Mouse (Mus musculus) monocyte, adult 59 days (primary cell): ENCODE measurements around the gene Fubp1. TPM values are rescaled to one million over a fixed set of nuclear protein-coding genes. Genes with fewer than 3 reads are reported as not detected.

ENCODE experiments used
- total RNA-seq, 2 experiments: library from RNA; stranded (reverse); gene quantifications; one replicate each; pipeline ENCODE4 v1.2.4; 2023

Gene Fubp1
- 100 to 1,000 TPM; 101 to 109 TPM for total RNA-seq

DNA sequence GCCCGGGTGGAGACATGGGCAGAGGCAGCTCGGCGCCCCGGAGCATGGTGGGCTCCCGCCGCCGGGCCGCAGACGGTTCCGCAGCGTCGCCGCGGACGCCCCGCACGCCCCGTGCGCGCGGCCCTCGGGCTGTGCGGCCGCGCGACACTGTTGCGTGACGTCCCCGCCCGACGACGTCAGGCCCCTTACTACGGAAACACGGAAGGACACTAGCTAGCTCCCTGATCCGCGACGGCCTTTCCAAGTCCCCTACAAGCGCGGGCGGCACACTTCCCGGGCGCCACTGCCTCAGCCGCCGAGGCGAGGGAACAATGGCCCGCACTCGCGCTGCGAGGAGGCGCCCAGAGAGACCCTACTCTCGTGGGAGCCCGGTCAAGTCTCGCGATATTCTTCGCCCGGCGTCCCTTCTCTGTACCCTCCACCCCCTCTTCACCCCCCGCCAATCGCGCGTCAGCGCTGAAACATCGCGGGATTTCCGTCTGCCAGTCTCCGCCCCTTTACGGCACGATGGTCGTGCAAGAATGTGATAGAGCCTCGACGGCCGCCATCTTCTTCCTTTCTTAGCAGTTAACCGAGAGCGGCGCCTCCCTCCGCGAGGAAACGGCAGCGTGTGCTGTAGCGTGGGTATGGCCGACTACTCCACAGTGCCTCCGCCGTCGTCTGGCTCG is at the start of gene Fubp1, which contains the start of gene Dnajb4:
TSS of gene Fubp1 (plus strand) at position 456 of the 668 bp plus-strand sequence.
TSS of gene Dnajb4 (minus strand) at position 336 of the 668 bp plus-strand sequence.

DNA sequence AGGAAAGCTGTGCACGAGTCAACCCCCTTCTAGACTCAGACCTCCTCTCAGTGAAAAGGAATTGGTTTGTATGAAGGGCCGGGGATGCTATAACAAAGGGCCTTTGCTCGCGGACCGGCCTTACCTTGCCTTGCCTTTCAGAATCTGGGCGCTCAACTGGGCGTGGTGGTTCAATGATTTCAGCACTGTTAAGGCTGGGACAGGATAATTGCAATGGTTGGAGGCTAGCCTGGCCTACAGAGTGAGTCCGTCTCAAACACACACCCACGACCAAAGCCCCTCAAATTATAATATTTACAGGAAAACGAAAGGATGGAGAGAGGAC is 44.2 kb upstream of the Fubp1 start, which contains the start of gene Gipc2:
TSS of gene Gipc2 (minus strand) at position 132 of the 325 bp plus-strand sequence.

DNA sequence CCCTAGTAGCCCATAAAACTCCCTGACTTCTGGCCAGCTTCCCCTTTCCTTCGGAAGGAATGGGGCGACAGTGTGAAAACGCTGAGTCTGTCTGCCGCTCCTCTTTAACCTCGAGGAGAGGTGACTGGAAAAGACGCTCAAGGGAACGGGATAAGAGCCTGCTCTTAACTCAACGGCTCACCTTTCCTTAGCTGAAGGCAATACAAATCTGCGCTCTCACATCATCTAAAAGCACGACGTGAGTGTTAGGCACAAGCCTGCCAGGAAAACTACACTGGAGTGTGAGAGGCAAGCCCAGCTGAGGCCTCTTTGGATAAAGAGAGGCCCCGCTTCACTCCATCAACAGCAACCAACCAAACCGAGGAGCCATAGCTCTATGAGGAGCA is 55.8 kb downstream of the Fubp1 start, which contains the start of gene Nexn:
TSS of gene Nexn (minus strand) at position 315 of the 386 bp plus-strand sequence.

Other genes starting within 250 kb of the Fubp1 start
- gene Gipc2, start 44.2 kb upstream of the Fubp1 start, total RNA-seq = not detected
- 10 to 100 TPM; 22.0 to 25.2 TPM for gene Dnajb4, start 120 bp upstream of the Fubp1 start, total RNA-seq
- gene Nexn, start 55.9 kb downstream of the Fubp1 start, total RNA-seq = not detected
- gene Miga1, start 130.0 kb downstream of the Fubp1 start, total RNA-seq = 1 to 10 TPM; 4.4 to 5.3 TPM
- 10 to 100 TPM; 55.2 to 58.2 TPM for gene Usp33, start 136.1 kb downstream of the Fubp1 start, total RNA-seq
- 10 to 100 TPM; 39.6 to 40.3 TPM for gene Zzz3, start 185.1 kb downstream of the Fubp1 start, total RNA-seq